Mouse (Mus musculus): Measurements from ENCODE around the gene Kat14.

DNA sequence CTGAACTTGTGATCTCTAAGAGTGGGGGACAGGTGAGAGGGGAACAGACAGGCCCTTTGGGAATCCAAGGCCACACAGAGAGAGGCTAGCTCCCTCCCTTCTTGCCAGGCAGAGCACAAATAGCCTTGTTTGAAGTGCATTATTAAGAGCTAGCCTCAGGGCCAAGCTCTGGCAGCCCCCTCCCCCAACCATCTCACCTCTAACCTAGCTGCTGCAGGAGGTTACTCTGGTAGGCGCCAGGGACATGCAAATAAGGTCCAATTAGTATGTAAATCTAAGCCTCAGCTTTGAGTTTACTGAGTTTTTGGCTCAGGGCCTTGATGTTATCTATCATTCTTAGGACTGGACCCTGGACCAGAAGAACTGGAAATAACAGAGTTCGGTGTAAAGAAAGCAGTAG lies 49.3 kb downstream of the Kat14 start:
- TF ChIP-seq CTCF (conservative IDR thresholded peaks at IDR 0.05; ENCODE audit: insufficient read depth, insufficient read length, low read depth, low read length) = no peak
- TF ChIP-seq POLR2A (IDR thresholded peaks at IDR 0.05; ENCODE audit: low read depth, low read length) = no peak
